Mouse (Mus musculus) midbrain, embryonic 13.5 days (tissue): ENCODE measurements around the gene N4bp1. TPM values are rescaled to one million over a fixed set of nuclear protein-coding genes. Genes with fewer than 3 reads are reported as not detected.

ENCODE experiments used
- ATAC-seq: fragments of 200-750 bp; cut with Nextera tagmentation; 2 replicates; pipeline ENCODE4 v1.8.0; 2017; ENCODE audit warnings: mild to moderate bottlenecking, moderate TSS enrichment, moderate library complexity
- H3K27ac ChIP-seq: fragments of 300-500 bp; sonication (generic); 2 replicates; pipeline ENCODE4 v1.5.1; 2015; ENCODE audit warnings: inconsistent platforms, mild to moderate bottlenecking, moderate library complexity
- H3K27me3 ChIP-seq: fragments of 300-500 bp; sonication (generic); 2 replicates; pipeline ENCODE4 v1.6.1; 2015; ENCODE audit warnings: mild to moderate bottlenecking, inconsistent platforms
- H3K36me3 ChIP-seq: fragments of 300-500 bp; sonication (generic); 2 replicates; pipeline ENCODE4 v1.6.1; 2015; ENCODE audit warnings: mild to moderate bottlenecking, inconsistent platforms
- H3K4me1 ChIP-seq: fragments of 300-500 bp; sonication (generic); replicated peaks from 2 replicates; pipeline ENCODE4 v1.6.1; 2015; ENCODE audit warnings: inconsistent platforms
- H3K4me2 ChIP-seq: fragments of 300-500 bp; sonication (generic); replicated peaks from 2 replicates; pipeline ENCODE4 v1.6.1; 2015; ENCODE audit warnings: moderate library complexity, mild to moderate bottlenecking, inconsistent platforms
- H3K4me3 ChIP-seq: fragments of 300-500 bp; sonication (generic); replicated peaks from 2 replicates; pipeline ENCODE4 v1.5.1; 2015; ENCODE audit warnings: mild to moderate bottlenecking, inconsistent platforms
- H3K9ac ChIP-seq: fragments of 300-500 bp; sonication (generic); replicated peaks from 2 replicates; pipeline ENCODE4 v1.6.1; 2015; ENCODE audit warnings: mild to moderate bottlenecking, inconsistent platforms
- H3K9me3 ChIP-seq: fragments of 300-500 bp; sonication (generic); 2 replicates; pipeline ENCODE4 v1.6.1; 2016; ENCODE audit warnings: mild to moderate bottlenecking, inconsistent platforms
- WGBS: fragments of 180-500 bp; shearing (Covaris S2); methylation state at CpG from one replicate; pipeline ENCODE4 v1.1.7; 2015; 5-methylcytosine and 5-hydroxymethylcytosine counted together
- polyA plus RNA-seq: library from polyadenylated mRNA; unstranded; fragments of >200 nt; fragmentation: Nextera tagmentation; extraction: Ambion mirVana; gene quantifications from 2 replicates; pipeline ENCODE4 v1.2.1, GENCODE M21; 2015

The N4bp1 gene
- polyA plus RNA-seq, 1 experiment from 2014 or later, result 11.4 TPM

GRCm38 (mm10) chr8:86800966-86801365, 84.1 kb downstream of the N4bp1 start:
- H3K27ac ChIP-seq, result no peak overlapping the region
- no peaks in the 10 kb centered on the region for H3K36me3 ChIP-seq
- no peaks in the 10 kb centered on the region for H3K27me3 ChIP-seq
- no peak overlapping the region for H3K4me2 ChIP-seq
- no peak overlapping the region for H3K9ac ChIP-seq
- peaks cover 4% of the 10 kb centered on the region; the same call in 1 of the 2 replicates for H3K4me1 ChIP-seq
- no peaks in the 10 kb centered on the region for H3K9me3 ChIP-seq
- no peak overlapping the region for H3K4me3 ChIP-seq
- 76% methylated on average over 4 of the region's 4 CpGs for whole genome bisulfite sequencing
- ATAC-seq, result no peak

GRCm38 (mm10) chr8:86798141-86798540, 86.9 kb downstream of the N4bp1 start:
- Histone ChIP-seq H3K27ac (no peak overlapping the region), H3K9me3 (no peaks in the 10 kb centered on the region), H3K36me3 (no peaks in the 10 kb centered on the region), H3K9ac (no peak overlapping the region), H3K4me3 (no peak overlapping the region), H3K4me1 (peaks cover 4% of the 10 kb centered on the region; the same call in 1 of the 2 replicates), H3K27me3 (no peaks in the 10 kb centered on the region), H3K4me2 (no peak overlapping the region)
- WGBS, result 92% methylated on average over 6 of the region's 6 CpGs
- no peak for ATAC-seq

GRCm38 (mm10) chr8:86797705-86798104, 87.4 kb downstream of the N4bp1 start:
- no peaks in the 10 kb centered on the region for H3K9me3 ChIP-seq
- 77% methylated on average over 2 of the region's 2 CpGs for WGBS
- no peaks in the 10 kb centered on the region for H3K27me3 ChIP-seq
- no peak overlapping the region for H3K4me3 ChIP-seq
- H3K4me1 ChIP-seq, result peaks cover 4% of the 10 kb centered on the region; the same call in 1 of the 2 replicates
- no peak overlapping the region for H3K9ac ChIP-seq
- ATAC-seq, result no peak
- H3K36me3 ChIP-seq, result no peaks in the 10 kb centered on the region
- no peak overlapping the region for H3K27ac ChIP-seq
- H3K4me2 ChIP-seq, result no peak overlapping the region

GRCm38 (mm10) chr8:86794716-86795115, 90.3 kb downstream of the N4bp1 start:
- no peaks in the 10 kb centered on the region for H3K27me3 ChIP-seq

GRCm38 (mm10) chr8:86791542-86791941, 93.5 kb downstream of the N4bp1 start:
- ATAC-seq, result no peak
- WGBS, result 52% methylated on average over 6 of the region's 6 CpGs
- Histone ChIP-seq H3K36me3 (no peaks in the 10 kb centered on the region), H3K4me2 (no peak overlapping the region), H3K27me3 (no peaks in the 10 kb centered on the region), H3K9me3 (no peaks in the 10 kb centered on the region), H3K4me3 (no peak overlapping the region), H3K4me1 (peaks cover 4% of the 10 kb centered on the region; the same call in 1 of the 2 replicates), H3K9ac (no peak overlapping the region), H3K27ac (no peak overlapping the region)

More at GRCm38 (mm10) chr8:86794716-86795115, 90.3 kb downstream of the N4bp1 start:
- no peak overlapping the region for H3K4me2 ChIP-seq
- ATAC-seq, result no peak
- WGBS, result 50% methylated on average over 6 of the region's 6 CpGs
- no peak overlapping the region for H3K27ac ChIP-seq
- no peak overlapping the region for H3K4me3 ChIP-seq
- no peak overlapping the region for H3K9ac ChIP-seq
- no peaks in the 10 kb centered on the region for H3K9me3 ChIP-seq
- H3K36me3 ChIP-seq, result no peaks in the 10 kb centered on the region
- H3K4me1 ChIP-seq, result peaks cover 8% of the 10 kb centered on the region; the same call in 1 of the 2 replicates

GRCm38 (mm10) chr8:86789576-86789975, 95.5 kb downstream of the N4bp1 start:
- H3K27ac ChIP-seq, result no peak overlapping the region
- no peak overlapping the region for H3K4me2 ChIP-seq
- H3K27me3 ChIP-seq, result no peaks in the 10 kb centered on the region
- peaks cover 4% of the 10 kb centered on the region; the same call in 1 of the 2 replicates for H3K4me1 ChIP-seq
- no peaks in the 10 kb centered on the region for H3K36me3 ChIP-seq
- H3K4me3 ChIP-seq, result no peak overlapping the region
- H3K9ac ChIP-seq, result no peak overlapping the region
- no peak for ATAC-seq
- WGBS, result 72% methylated on average over 1 of the region's 1 CpGs
- H3K9me3 ChIP-seq, result no peaks in the 10 kb centered on the region

GRCm38 (mm10) chr8:86787891-86788420, 97.1 kb downstream of the N4bp1 start:
- H3K4me2 ChIP-seq, result no peak overlapping the region
- no peak overlapping the region for H3K9ac ChIP-seq
- peaks cover 4% of the 10 kb centered on the region; the same call in 1 of the 2 replicates for H3K4me1 ChIP-seq
- H3K4me3 ChIP-seq, result no peak overlapping the region
- H3K27ac ChIP-seq, result no peak overlapping the region
- H3K9me3 ChIP-seq, result no peaks in the 10 kb centered on the region
- H3K36me3 ChIP-seq, result no peaks in the 10 kb centered on the region
- H3K27me3 ChIP-seq, result no peaks in the 10 kb centered on the region
- ATAC-seq, result no peak
- 88% methylated on average over 12 of the region's 12 CpGs for WGBS

- no peaks in the 10 kb centered on the region for H3K27me3 ChIP-seq
- H3K4me3 ChIP-seq, result no peak overlapping the region
- peaks cover 4% of the 10 kb centered on the region; the same call in 1 of the 2 replicates for H3K4me1 ChIP-seq
- no peak overlapping the region for H3K9ac ChIP-seq
- no peak overlapping the region for H3K4me2 ChIP-seq
- 53% methylated on average over 5 of the region's 5 CpGs for WGBS
- H3K36me3 ChIP-seq, result no peaks in the 10 kb centered on the region
- H3K9me3 ChIP-seq, result no peaks in the 10 kb centered on the region
- no peak for ATAC-seq
- H3K27ac ChIP-seq, result no peak overlapping the region
Measured at GRCm38 (mm10) chr8:86786498-86786897, 98.6 kb downstream of the N4bp1 start.

GRCm38 (mm10) chr8:86781094-86781493, 104.0 kb downstream of the N4bp1 start:
- Histone ChIP-seq H3K27ac (no peak overlapping the region), H3K4me2 (no peak overlapping the region), H3K27me3 (no peaks in the 10 kb centered on the region), H3K9ac (no peak overlapping the region), H3K9me3 (no peaks in the 10 kb centered on the region), H3K36me3 (no peaks in the 10 kb centered on the region), H3K4me3 (no peak overlapping the region), H3K4me1 (no peaks in the 10 kb centered on the region)
- ATAC-seq, result no peak
- whole genome bisulfite sequencing, result 91% methylated on average over 8 of the region's 8 CpGs

- Histone ChIP-seq H3K4me3 (no peak overlapping the region), H3K4me2 (no peak overlapping the region), H3K9ac (no peak overlapping the region), H3K27me3 (no peaks in the 10 kb centered on the region), H3K27ac (no peak overlapping the region), H3K9me3 (no peaks in the 10 kb centered on the region), H3K4me1 (no peaks in the 10 kb centered on the region), H3K36me3 (no peaks in the 10 kb centered on the region)
- 86% methylated on average over 8 of the region's 8 CpGs for WGBS
- no peak for ATAC-seq
Measured at GRCm38 (mm10) chr8:86779207-86779606, 105.9 kb downstream of the N4bp1 start.

- H3K4me3 ChIP-seq, result no peak overlapping the region
- H3K27ac ChIP-seq, result no peak overlapping the region
- 86% methylated on average over 1 of the region's 1 CpGs for WGBS
- H3K9me3 ChIP-seq, result no peaks in the 10 kb centered on the region
- H3K9ac ChIP-seq, result no peak overlapping the region
- ATAC-seq, result no peak
- no peaks in the 10 kb centered on the region for H3K36me3 ChIP-seq
- H3K4me2 ChIP-seq, result no peak overlapping the region
- no peaks in the 10 kb centered on the region for H3K27me3 ChIP-seq
- H3K4me1 ChIP-seq, result no peaks in the 10 kb centered on the region
Measured at GRCm38 (mm10) chr8:86769945-86770715, 114.9 kb downstream of the N4bp1 start.

GRCm38 (mm10) chr8:86768499-86768898, 116.6 kb downstream of the N4bp1 start:
- no peak overlapping the region for H3K4me2 ChIP-seq
- no peaks in the 10 kb centered on the region for H3K4me1 ChIP-seq
- no peak overlapping the region for H3K9ac ChIP-seq
- no peaks in the 10 kb centered on the region for H3K27me3 ChIP-seq
- 87% methylated on average over 5 of the region's 5 CpGs for WGBS
- H3K9me3 ChIP-seq, result no peaks in the 10 kb centered on the region
- H3K36me3 ChIP-seq, result no peaks in the 10 kb centered on the region
- no peak overlapping the region for H3K4me3 ChIP-seq
- no peak for ATAC-seq
- H3K27ac ChIP-seq, result no peak overlapping the region
